Mouse (Mus musculus) stomach, postnatal 0 days (tissue): ENCODE results near the gene Per1.

Experiments
- CTCF ChIP-seq: IDR thresholded peaks from 2 replicates; pipeline ENCODE4 v1.5.1; 2016; ENCODE audit warnings: antibody characterized with exemption, low read depth, mild to moderate bottlenecking, moderate library complexity
- EP300 ChIP-seq: optimal IDR thresholded peaks from 2 replicates; pipeline ENCODE3; 2016; ENCODE audit warnings: antibody characterized with exemption

DNA sequence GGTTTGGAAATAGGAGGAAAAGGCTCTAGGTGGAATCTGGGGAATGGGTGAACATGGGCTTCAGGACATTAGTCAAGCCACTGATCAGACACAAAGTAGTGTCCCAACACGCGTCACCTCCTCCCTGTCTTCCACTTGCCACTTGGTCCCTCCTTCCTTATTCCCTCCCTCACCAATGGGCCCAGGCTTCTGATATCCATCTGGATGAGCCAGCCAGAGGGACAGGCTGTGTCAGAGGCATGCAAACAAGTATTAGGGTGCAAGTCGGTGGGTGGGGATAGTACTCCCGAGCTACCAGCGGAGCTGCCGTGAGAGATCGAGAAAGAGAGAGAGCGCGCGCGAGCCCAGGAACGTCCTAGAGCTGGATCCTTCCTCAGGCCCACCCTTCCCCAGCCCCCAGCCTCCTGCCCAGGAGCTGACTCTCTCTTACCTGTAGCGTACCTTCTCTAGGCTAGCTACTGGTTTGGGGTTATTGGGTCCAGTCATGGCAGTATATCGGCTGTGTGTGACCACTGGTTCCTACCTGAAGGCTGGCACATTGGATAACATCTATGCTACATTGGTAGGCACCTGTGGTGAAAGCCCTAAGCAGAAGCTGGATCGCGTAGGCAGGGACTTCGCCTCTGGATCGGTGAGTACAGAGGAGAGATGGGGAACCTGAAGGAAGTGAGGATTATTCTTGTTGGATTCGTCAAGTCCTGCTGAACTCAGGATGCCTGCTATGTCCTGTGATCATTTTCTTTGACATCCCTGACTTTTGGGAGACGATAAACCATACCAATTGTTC lies 31.1 kb downstream of the Per1 start:
- TF ChIP-seq CTCF, result 0 out of 2 replicates have a peak, but pooled peaks have one; percentile 5
- no peak for TF ChIP-seq EP300
